In genomic region chr10:21479403-21479802, GRCm38 (mm10) we compare ENCODE assay signal across 18 mouse cellular contexts.
DNase-seq lines count a peak whose midpoint lies in the region; ATAC-seq and TF ChIP-seq lines count a peak whose summit lies in the region.
"Had no signal": no experiment of that assay in that cellular context is flagged by ENCODE, and none has a peak within 500 bp of the region (broad histone marks: within the 10 kb centered on the region; RNA-seq: fewer than 3 reads in every experiment).

No protein-coding gene starts in this region.

- TF ChIP-seq POLR2A in thymus, adult 2 months (IDR thresholded peaks at IDR 0.05; ENCODE audit: control insufficient read depth, extremely low read depth, insufficient read depth, low read length, poor library complexity) = no peak

- H3K27me3 ChIP-seq in thymus, adult 2 months (ENCODE audit: control insufficient read depth, insufficient read depth, low read length) = no peaks in the 10 kb centered on the region
- no peaks in the 10 kb centered on the region for H3K27me3 ChIP-seq in forebrain, embryonic 15.5 days
- H3K27me3 ChIP-seq in intestine, embryonic 16.5 days (replicated peaks; ENCODE audit: control insufficient read depth, insufficient read depth, low read length) = no peaks in the 10 kb centered on the region
- H3K27me3 ChIP-seq: hindbrain, embryonic 15.5 days; limb, embryonic 15.5 days; neural tube, embryonic 15.5 days had no signal

- no peaks in the 10 kb centered on the region for H3K36me3 ChIP-seq in thymus, adult 2 months (ENCODE audit: control insufficient read depth, insufficient read depth, low read length)
- H3K36me3 ChIP-seq in forebrain, embryonic 15.5 days = no peaks in the 10 kb centered on the region
- no peaks in the 10 kb centered on the region for H3K36me3 ChIP-seq in intestine, embryonic 16.5 days (ENCODE audit: control insufficient read depth, insufficient read depth, low read length)
- H3K36me3 ChIP-seq: hindbrain, embryonic 15.5 days; limb, embryonic 15.5 days; midbrain, embryonic 10.5 days; neural tube, embryonic 15.5 days had no signal

- no peaks in the 10 kb centered on the region for H3K9me3 ChIP-seq in forebrain, embryonic 15.5 days
- H3K9me3 ChIP-seq in intestine, embryonic 16.5 days (ENCODE audit: control insufficient read depth, low read length) = 0 out of 2 replicates have a peak, but pooled peaks cover 4% of the 10 kb centered on the region
- H3K9me3 ChIP-seq: hindbrain, embryonic 15.5 days; limb, embryonic 15.5 days; midbrain, embryonic 10.5 days; neural tube, embryonic 15.5 days had no signal

- peak; percentile 95 for ATAC-seq in common myeloid progenitor, adult 5-6 weeks (replicated peaks; ENCODE audit: low read depth, poor library complexity, severe bottlenecking)
- peak; percentile 73 for ATAC-seq in megakaryocyte, adult 5-6 weeks (ENCODE audit: poor library complexity, severe bottlenecking)
- ATAC-seq in forebrain, embryonic 15.5 days (replicated peaks) = no peak
- no peak for ATAC-seq in intestine, embryonic 16.5 days
- ATAC-seq: forebrain, embryonic 14.5 days had no signal

- WGBS in thymus, adult 2 months = 5% methylated on average over 3 of the region's 3 CpGs
- 90% methylated on average over 3 of the region's 3 CpGs for WGBS in forebrain, embryonic 15.5 days
- WGBS in intestine, embryonic 16.5 days = 83% methylated on average over 3 of the region's 3 CpGs

- H3K4me1 ChIP-seq in thymus, adult 2 months (replicated peaks; ENCODE audit: control insufficient read depth, insufficient read depth, low read length) = 0 out of 2 replicates have a peak, but pooled peaks cover 3% of the 10 kb centered on the region
- H3K4me1 ChIP-seq in forebrain, embryonic 15.5 days = no peaks in the 10 kb centered on the region
- H3K4me1 ChIP-seq in intestine, embryonic 16.5 days (ENCODE audit: control insufficient read depth, insufficient read depth, low read length) = no peaks in the 10 kb centered on the region
- H3K4me1 ChIP-seq: hindbrain, embryonic 15.5 days; neural tube, embryonic 15.5 days had no signal

- H3K4me3 ChIP-seq in thymus, adult 2 months (ENCODE audit: control insufficient read depth, insufficient read depth, low read length) = no peak overlapping the region
- no peak overlapping the region for H3K4me3 ChIP-seq in forebrain, embryonic 15.5 days
- no peak overlapping the region for H3K4me3 ChIP-seq in intestine, embryonic 16.5 days (ENCODE audit: low read length)
- H3K4me3 ChIP-seq: erythroblast, embryonic 14.5 days; hindbrain, embryonic 15.5 days; limb, embryonic 15.5 days; midbrain, embryonic 10.5 days; neural tube, embryonic 15.5 days had no signal

- H3K9ac ChIP-seq in forebrain, embryonic 15.5 days (replicated peaks) = no peak overlapping the region
- no peak overlapping the region for H3K9ac ChIP-seq in intestine, embryonic 16.5 days (ENCODE audit: low read depth, low read length)
- H3K9ac ChIP-seq: hindbrain, embryonic 15.5 days; limb, embryonic 15.5 days; neural tube, embryonic 15.5 days had no signal

- H3K27ac ChIP-seq in thymus, adult 2 months (ENCODE audit: control insufficient read depth, insufficient read depth, low read length) = peak overlapping the region; percentile 74; the same call in 1 of the 2 replicates
- H3K27ac ChIP-seq in forebrain, embryonic 15.5 days (replicated peaks) = no peak overlapping the region
- no peak overlapping the region for H3K27ac ChIP-seq in intestine, embryonic 16.5 days (ENCODE audit: low read length)
- H3K27ac ChIP-seq: hindbrain, embryonic 15.5 days; limb, embryonic 15.5 days; midbrain, embryonic 10.5 days; neural tube, embryonic 15.5 days had no signal

- no peak overlapping the region for H3K4me2 ChIP-seq in forebrain, embryonic 15.5 days (replicated peaks)
- no peak overlapping the region for H3K4me2 ChIP-seq in intestine, embryonic 16.5 days (ENCODE audit: low read depth, low read length)
- H3K4me2 ChIP-seq: hindbrain, embryonic 15.5 days; limb, embryonic 15.5 days; neural tube, embryonic 15.5 days had no signal

- peak; percentile 27 for DNase-seq in thymus, adult 2 months
- no peak for DNase-seq in thymus, postnatal 4 days
- peak; percentile 23 for DNase-seq in thymus, postnatal 14 days
- no peak for DNase-seq in spleen, adult 12 weeks (ENCODE audit: low spot score)
- DNase-seq: adrenal gland, postnatal 25 days; cerebellum, adult 2 months; kidney, adult 9 months; kidney, postnatal 36 days had no signal

- no peak for TF ChIP-seq CTCF in thymus, adult 2 months (IDR thresholded peaks at IDR 0.05; ENCODE audit: borderline replicate concordance, control insufficient read depth, extremely low read depth, insufficient read depth, low read length, poor library complexity)

Comparison
In these comparisons a context has a peak if more than half of its experiments do, and no peak if none do; other contexts are left out.
1. DNase-seq: peak in thymus, adult 2 months (single experiment) and thymus, postnatal 14 days (single experiment); none in thymus, postnatal 4 days (single experiment) and spleen, adult 12 weeks (single experiment).
2. ATAC-seq: peak in common myeloid progenitor, adult 5-6 weeks (single experiment) and megakaryocyte, adult 5-6 weeks (single experiment); none in forebrain, embryonic 15.5 days (single experiment) and intestine, embryonic 16.5 days (single experiment).